Mouse (Mus musculus) forebrain, embryonic 16.5 days (tissue): ENCODE data around the gene Bhlhe23. TPM values are rescaled to one million over a fixed set of nuclear protein-coding genes. Genes with fewer than 3 reads are reported as not detected.

Experiments
- ATAC-seq: fragments of 200-750 bp; cut with Nextera tagmentation; 2 replicates; pipeline ENCODE4 v1.8.0; 2017; ENCODE audit warnings: mild to moderate bottlenecking, moderate library complexity
- H3K27ac ChIP-seq: fragments of 300-500 bp; sonication (generic); 2 replicates; pipeline ENCODE4 v1.5.1; 2014; ENCODE audit warnings: low read length, control low read depth
- H3K27me3 ChIP-seq: fragments of 300-500 bp; sonication (generic); replicated peaks from 2 replicates; pipeline ENCODE4 v1.6.1; 2014; ENCODE audit warnings: low read length; ENCODE audit not compliant: control insufficient read depth, insufficient read depth
- H3K36me3 ChIP-seq: fragments of 300-500 bp; sonication (generic); 2 replicates; pipeline ENCODE4 v1.6.1; 2014; ENCODE audit not compliant: control insufficient read depth, insufficient read depth
- H3K4me1 ChIP-seq: fragments of 300-500 bp; sonication (generic); replicated peaks from 2 replicates; pipeline ENCODE4 v1.6.1; 2014; ENCODE audit warnings: low read length; ENCODE audit not compliant: control insufficient read depth, insufficient read depth
- H3K4me2 ChIP-seq: fragments of 300-500 bp; sonication (generic); 2 replicates; pipeline ENCODE4 v1.6.1; 2014; ENCODE audit warnings: mild to moderate bottlenecking, low read length, control low read depth
- H3K4me3 ChIP-seq: fragments of 300-500 bp; sonication (generic); replicated peaks from 2 replicates; pipeline ENCODE4 v1.5.1; 2014; ENCODE audit warnings: mild to moderate bottlenecking, low read length, control low read depth
- H3K9ac ChIP-seq: fragments of 300-500 bp; sonication (generic); replicated peaks from 2 replicates; pipeline ENCODE4 v1.6.1; 2014; ENCODE audit warnings: low read depth, low read length, control low read depth
- H3K9me3 ChIP-seq: fragments of 300-500 bp; sonication (generic); 2 replicates; pipeline ENCODE4 v1.6.1; 2016; ENCODE audit warnings: low read length; ENCODE audit not compliant: control insufficient read depth
- WGBS: fragments of 180-500 bp; shearing (Covaris S2); extraction: QIAGEN DNeasy Blood & Tissue Kit; methylation state at CpG from one replicate; pipeline ENCODE4 v1.1.7; 2014; 5-methylcytosine and 5-hydroxymethylcytosine counted together
- polyA plus RNA-seq: library from polyadenylated mRNA; unstranded; fragments of >200 nt; fragmentation: Nextera tagmentation; extraction: Ambion mirVana; gene quantifications from 2 replicates; pipeline ENCODE4 v1.2.1, GENCODE M21; 2015

Bhlhe23 gene
- polyA plus RNA-seq, 1 experiment from 2014 or later: 0.13 TPM

DNA sequence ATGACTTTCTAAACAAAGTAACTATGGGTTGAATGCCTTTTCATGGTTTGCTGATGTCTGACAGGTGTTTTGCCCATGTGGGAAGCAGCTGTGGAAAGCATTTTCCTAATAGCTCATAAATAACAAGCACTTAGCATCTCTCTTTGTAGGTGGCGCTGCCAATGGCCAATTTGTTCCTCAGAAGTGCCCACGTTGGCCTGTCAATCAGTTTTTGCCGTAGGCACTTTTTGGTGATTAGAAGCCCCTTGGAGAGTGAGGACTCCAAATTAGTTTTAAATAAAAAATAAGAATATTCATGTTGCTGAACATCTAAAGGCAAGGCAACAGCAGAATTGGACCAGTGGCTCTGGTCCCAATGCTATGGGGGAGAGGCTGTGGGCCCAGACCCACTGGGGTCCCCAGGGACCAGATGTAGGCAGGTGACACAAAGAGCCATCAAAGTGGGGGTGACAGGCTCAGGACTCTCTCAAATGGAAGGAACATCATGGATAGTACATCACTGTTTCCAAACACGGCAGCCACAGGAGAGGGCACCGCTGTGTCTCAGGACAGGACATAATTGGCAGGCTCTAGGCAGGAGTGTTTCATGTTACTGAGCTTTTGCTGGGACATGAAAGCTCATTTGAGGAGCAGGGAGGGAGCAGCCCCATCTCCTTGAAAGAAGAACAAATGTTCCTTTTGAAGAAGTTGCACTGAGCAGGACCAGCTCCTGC lies 21.6 kb downstream of the Bhlhe23 start:
- Histone ChIP-seq H3K9me3 (no peaks in the 10 kb centered on the region), H3K27me3 (peaks cover 20% of the 10 kb centered on the region), H3K4me2 (no peak overlapping the region), H3K27ac (no peak overlapping the region), H3K9ac (no peak overlapping the region), H3K4me1 (no peaks in the 10 kb centered on the region; the same call in 1 of the 2 replicates), H3K4me3 (no peak overlapping the region), H3K36me3 (no peaks in the 10 kb centered on the region)
- 46% methylated on average over 5 of the region's 5 CpGs for WGBS
- no peak for ATAC-seq

DNA sequence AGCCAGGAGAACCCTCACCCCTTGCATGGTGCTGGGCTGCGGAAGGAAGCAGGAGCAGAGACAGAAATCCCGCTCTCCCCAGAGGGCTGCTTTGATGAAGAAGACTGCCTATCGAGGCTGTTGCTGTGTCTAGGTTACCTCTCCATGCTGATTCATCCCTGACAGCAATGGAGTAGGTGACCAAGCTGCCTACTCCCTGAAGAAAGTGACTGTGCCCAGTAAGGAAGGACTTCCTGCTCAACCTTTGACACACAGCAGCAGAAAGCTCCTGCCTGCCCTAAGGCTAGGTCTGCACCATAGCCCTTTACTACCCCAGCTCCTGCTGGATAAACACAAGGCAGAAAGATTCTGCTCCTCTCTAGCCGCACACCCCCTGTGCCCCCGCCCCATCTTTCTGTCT lies 27.8 kb downstream of the Bhlhe23 start:
- no peak for ATAC-seq
- no peaks in the 10 kb centered on the region for H3K36me3 ChIP-seq
- no peak overlapping the region for H3K27ac ChIP-seq
- H3K4me3 ChIP-seq: no peak overlapping the region
- 59% methylated on average over 5 of the region's 5 CpGs for WGBS
- no peaks in the 10 kb centered on the region for H3K9me3 ChIP-seq
- H3K9ac ChIP-seq: no peak overlapping the region
- peaks cover 12% of the 10 kb centered on the region; the same call in 1 of the 2 replicates for H3K27me3 ChIP-seq
- no peak overlapping the region for H3K4me2 ChIP-seq
- H3K4me1 ChIP-seq: peaks cover 5% of the 10 kb centered on the region

DNA sequence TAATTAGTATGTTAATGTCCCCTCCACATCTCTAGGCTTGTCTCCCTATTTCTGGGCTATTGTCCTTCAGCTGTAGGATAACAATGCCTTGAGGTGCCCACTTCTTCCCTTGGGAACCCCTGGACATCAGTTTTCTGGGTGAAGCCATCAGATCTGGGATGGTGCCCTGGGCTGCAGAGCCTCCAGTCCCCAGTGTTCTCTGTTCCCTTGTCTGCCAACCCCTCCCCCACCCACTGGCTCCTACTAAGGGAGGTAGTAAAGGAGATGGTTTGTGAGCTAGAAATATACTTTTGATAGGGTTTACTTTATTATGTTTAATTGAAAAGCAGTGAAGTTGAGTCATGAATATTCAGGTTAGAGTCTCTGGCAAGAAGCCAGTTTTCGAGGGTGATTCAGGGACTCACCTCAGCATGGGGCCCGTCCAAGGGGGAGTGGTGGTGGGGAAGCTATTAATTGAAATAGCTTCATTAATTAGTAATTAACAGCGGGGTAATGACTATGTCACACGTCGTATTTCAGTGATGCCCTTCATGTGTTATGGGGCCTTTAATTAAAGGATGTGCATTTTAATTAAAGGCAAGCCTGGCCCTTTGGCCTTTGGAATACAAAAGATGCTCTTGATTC lies 30.0 kb downstream of the Bhlhe23 start:
- no peaks in the 10 kb centered on the region for H3K9me3 ChIP-seq
- H3K27me3 ChIP-seq: 0 out of 2 replicates have a peak, but pooled peaks cover 3% of the 10 kb centered on the region
- peaks cover 5% of the 10 kb centered on the region for H3K4me1 ChIP-seq
- no peaks in the 10 kb centered on the region for H3K36me3 ChIP-seq
- WGBS: 4% methylated on average over 5 of the region's 5 CpGs
- no peak overlapping the region for H3K27ac ChIP-seq
- H3K9ac ChIP-seq: no peak overlapping the region
- no peak for ATAC-seq
- no peak overlapping the region for H3K4me3 ChIP-seq
- H3K4me2 ChIP-seq: no peak overlapping the region

DNA sequence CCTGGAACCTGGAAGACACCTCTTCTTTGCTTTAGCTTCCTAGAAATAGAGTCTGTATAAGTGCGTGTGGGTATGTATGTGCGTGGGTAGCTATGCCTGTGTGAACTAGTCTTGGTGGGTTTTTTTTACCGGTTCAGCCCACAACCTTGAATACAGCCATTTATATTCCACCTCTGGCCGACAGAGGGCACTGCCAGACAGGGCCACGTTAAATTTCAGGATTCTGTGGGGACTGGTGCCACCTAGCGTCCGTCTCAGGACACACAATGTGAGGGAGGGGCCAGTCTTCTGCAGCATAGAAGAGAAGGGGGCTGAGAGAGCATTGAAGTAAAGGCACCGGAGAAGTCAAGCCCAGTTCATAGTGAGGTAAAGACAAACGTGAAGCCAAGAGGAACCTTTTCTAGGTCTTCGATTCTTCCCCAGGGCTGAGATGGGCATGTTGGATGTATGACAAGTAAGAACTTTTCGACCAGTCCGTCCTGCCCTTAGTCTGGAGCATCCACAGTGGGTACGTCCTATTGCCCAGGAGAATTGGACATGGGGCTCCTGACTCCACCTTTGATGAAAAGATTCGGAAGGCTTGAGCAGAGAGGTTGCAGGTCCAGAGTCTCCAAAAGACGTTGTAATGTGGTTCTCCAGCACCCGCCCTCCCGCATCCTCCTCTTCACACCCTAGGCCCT lies 31.3 kb downstream of the Bhlhe23 start:
- Histone ChIP-seq H3K9me3 (no peaks in the 10 kb centered on the region), H3K9ac (no peak overlapping the region), H3K4me1 (peaks cover 5% of the 10 kb centered on the region), H3K4me2 (no peak overlapping the region), H3K4me3 (no peak overlapping the region), H3K36me3 (no peaks in the 10 kb centered on the region), H3K27ac (no peak overlapping the region), H3K27me3 (0 out of 2 replicates have a peak, but pooled peaks cover 3% of the 10 kb centered on the region)
- 36% methylated on average over 17 of the region's 17 CpGs for WGBS
- peak; percentile 84 for ATAC-seq

DNA sequence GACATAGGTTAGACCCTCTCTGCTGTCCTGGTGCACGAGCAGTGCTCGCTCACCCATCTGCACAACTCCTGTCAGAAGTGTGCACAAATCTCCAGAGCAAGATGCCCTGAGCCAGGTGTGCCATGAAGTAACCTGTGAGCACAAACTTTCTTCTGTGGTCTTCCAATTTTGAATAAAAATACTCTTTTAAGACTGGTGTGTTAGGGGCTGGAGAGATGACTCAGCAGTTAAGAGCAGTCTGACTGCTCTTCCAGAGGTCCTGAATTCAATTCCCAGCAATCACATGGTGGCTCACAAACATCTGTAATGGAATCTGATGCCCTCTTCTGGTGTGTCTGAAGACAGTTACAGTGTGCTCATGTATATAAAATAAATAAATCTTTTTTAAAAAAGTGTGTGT lies 33.4 kb downstream of the Bhlhe23 start:
- H3K27ac ChIP-seq: no peak overlapping the region
- no peaks in the 10 kb centered on the region for H3K9me3 ChIP-seq
- H3K4me3 ChIP-seq: no peak overlapping the region
- no peaks in the 10 kb centered on the region for H3K36me3 ChIP-seq
- H3K4me1 ChIP-seq: peaks cover 5% of the 10 kb centered on the region
- 89% methylated on average over 2 of the region's 2 CpGs for WGBS
- H3K27me3 ChIP-seq: 0 out of 2 replicates have a peak, but pooled peaks cover under 1% of the 10 kb centered on the region
- H3K9ac ChIP-seq: no peak overlapping the region
- ATAC-seq: no peak
- no peak overlapping the region for H3K4me2 ChIP-seq

DNA sequence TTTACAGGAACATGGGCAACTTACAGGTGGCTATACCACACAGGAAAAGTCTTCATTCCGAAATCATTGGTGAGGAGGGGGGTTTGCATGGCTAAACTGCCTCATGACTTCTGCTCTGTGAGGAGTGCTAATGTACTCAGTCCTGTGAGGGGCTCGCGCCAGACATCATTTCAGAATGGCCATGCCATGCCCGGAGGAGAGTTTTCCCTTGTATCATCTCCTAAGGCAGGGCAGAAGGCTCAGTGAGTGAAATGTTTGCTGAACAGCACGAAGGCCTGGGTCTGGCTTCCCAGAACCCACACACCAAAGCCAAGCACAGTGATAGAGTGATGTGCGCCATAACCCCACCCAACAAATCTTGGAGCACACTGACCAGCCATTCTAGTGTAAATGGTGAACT lies 33.9 kb downstream of the Bhlhe23 start:
- Histone ChIP-seq H3K4me1 (peaks cover 5% of the 10 kb centered on the region), H3K36me3 (no peaks in the 10 kb centered on the region), H3K4me3 (no peak overlapping the region), H3K4me2 (no peak overlapping the region), H3K27ac (no peak overlapping the region), H3K9ac (no peak overlapping the region), H3K9me3 (no peaks in the 10 kb centered on the region), H3K27me3 (no peaks in the 10 kb centered on the region)
- 87% methylated on average over 6 of the region's 6 CpGs for WGBS
- no peak for ATAC-seq

DNA sequence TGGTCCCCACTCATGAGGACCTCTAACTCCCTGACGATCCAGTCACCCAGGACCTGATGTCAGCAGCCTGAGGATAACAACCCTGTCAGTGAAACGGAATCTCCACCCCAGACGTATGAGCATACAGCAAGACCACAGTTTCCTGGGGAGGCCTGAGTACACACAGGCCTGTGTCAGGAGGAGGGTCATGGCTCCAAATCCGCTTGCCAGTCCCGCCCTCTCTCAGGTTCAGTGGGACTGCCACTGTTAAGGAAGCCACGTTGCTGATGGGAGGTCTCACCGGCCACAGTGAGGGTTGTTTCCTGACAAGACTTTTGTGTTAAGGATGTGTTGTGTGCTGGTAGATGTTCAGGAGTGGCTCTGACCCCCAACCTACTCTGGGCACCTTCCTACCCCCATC lies 35.3 kb downstream of the Bhlhe23 start:
- H3K9ac ChIP-seq: no peak overlapping the region
- H3K27me3 ChIP-seq: no peaks in the 10 kb centered on the region
- ATAC-seq: no peak
- H3K4me2 ChIP-seq: no peak overlapping the region
- no peaks in the 10 kb centered on the region for H3K9me3 ChIP-seq
- H3K36me3 ChIP-seq: no peaks in the 10 kb centered on the region
- 81% methylated on average over 7 of the region's 7 CpGs for whole genome bisulfite sequencing
- no peak overlapping the region for H3K27ac ChIP-seq
- peaks cover under 1% of the 10 kb centered on the region for H3K4me1 ChIP-seq
- no peak overlapping the region for H3K4me3 ChIP-seq

DNA sequence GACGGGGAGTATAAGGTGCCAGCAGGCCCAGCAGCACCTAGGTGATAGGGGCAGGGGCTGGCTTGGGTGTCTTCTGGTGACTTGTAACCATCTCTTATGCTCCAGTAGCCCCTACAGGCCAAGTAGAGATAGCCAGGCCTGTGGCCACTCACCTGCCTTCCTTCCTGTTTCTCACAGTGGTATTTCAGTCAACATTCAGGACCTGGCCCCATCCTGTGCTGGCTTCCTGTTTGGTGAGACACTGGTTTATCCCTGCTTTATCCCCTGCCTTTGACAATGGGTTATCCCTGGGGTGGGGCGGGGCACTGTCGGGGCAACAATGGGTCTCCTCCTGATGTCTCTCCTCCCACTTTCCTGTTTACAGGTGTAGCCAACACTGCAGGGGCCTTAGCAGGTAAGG lies 36.4 kb downstream of the Bhlhe23 start:
- Histone ChIP-seq H3K4me1 (no peaks in the 10 kb centered on the region), H3K9me3 (no peaks in the 10 kb centered on the region), H3K4me2 (no peak overlapping the region), H3K4me3 (no peak overlapping the region), H3K27ac (no peak overlapping the region), H3K36me3 (no peaks in the 10 kb centered on the region), H3K9ac (no peak overlapping the region), H3K27me3 (no peaks in the 10 kb centered on the region)
- WGBS: 21% methylated on average over 3 of the region's 3 CpGs
- ATAC-seq: no peak

DNA sequence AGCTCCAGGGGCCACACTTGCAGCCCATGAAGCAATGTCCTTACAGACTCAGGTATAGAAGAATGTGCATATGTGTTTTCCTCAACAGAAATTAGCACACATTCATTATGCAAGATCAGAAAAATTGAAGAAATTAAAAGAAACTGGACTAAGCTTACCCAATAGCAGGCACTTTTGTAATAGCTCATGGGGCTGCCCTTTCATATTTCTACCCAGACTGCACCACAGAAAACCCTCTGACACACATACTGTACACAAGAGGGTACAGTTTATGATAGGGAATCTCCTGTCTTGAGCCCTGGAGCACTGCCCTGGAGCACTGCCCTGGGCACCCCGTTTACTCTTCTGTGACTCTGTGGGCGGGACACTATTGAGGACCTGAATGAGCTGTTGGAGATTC lies 38.7 kb downstream of the Bhlhe23 start:
- Histone ChIP-seq H3K9ac (no peak overlapping the region), H3K27me3 (no peaks in the 10 kb centered on the region), H3K4me2 (no peak overlapping the region), H3K4me3 (no peak overlapping the region), H3K4me1 (no peaks in the 10 kb centered on the region), H3K36me3 (no peaks in the 10 kb centered on the region), H3K9me3 (no peaks in the 10 kb centered on the region), H3K27ac (no peak overlapping the region)
- 64% methylated on average over 2 of the region's 2 CpGs for WGBS
- ATAC-seq: no peak
